Mouse (Mus musculus) mouse trophoblast stem cell (cell line): ENCODE measurements at regions not wholly inside any gene's neighbourhood (a gene's known extent, or its start where the extent isn't known, plus 50 kb on each side); places are given as distances from the start of the nearest gene placed in this dataset.

Experiments used
- in situ Hi-C, 2 experiments: fragments of 300-500 bp; cut with MseI, MboI; formaldehyde crosslinking; loops; 2 replicates in 1 of 2; 3 replicates in 1 of 2; pipeline ENCODE4 v1.15.1; 2025

DNA sequence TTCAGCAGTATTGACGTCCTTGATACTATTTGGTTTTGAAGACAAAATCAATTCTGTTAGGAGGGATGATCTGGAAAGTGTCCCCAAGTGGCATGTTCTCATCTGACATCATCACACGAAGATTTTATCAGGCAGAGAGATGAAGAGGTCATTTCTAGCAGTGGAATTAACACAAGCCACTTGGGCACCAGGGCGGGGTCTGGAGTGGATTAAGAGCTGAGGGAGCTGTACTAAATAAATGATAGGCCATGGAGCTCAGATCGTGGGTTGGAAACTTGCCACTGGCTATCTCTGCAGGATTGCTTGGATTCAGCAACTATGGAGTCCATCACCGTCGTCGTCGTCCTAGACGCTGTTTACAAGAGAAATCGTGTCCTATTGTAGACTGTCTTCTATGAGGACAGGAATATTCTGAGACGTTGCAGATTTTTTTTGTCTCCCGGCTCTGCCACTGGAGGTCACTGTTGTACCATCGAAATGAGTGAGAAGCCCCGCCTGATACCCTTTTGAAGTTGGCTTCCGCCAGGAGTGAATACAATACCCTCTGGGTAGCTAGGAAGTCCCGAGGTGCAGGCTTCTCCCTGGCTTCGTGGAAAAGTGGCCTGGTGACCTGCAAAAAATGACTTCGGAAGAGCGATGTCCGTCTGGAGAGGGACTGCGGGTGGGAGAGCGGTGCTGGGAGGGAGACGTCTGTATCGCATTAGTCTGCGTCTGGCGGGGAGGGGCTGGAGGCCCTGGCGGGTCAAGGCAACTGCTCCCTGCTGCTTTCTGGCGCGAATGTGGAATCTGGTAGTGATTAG, 67.1 kb upstream of the Ubash3b start:
- in situ Hi-C loops: loop anchor here (5.0 to 10.0 kb wide), 4 partner anchors 166 to 724 kb away; no protein-coding TSS in a partner anchor

DNA sequence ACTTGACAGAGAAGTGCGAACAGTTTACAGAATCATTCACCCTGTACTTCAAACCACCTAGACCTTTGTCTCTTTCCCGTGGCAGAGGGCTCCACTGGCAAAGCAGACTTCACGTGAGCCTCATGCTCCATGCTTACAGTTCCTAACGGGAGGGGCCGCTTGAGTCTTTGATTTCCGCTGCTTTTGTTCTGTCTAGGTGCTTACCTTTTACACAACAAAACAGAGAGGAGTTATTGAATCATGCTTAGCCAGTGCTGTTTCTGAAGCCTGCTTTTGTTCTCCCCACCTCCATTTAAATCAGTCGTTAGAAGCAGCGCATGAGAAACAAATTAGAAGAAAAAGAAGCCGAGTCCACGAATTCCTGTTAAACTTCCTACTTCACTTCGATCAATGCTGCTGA, 61.9 kb upstream of the Ubash3b start:
- in situ Hi-C loops: loop anchor here in 1 of 2 experiments (10.0 kb wide), 2 partner anchors 171 to 231 kb away; no protein-coding TSS in a partner anchor

DNA sequence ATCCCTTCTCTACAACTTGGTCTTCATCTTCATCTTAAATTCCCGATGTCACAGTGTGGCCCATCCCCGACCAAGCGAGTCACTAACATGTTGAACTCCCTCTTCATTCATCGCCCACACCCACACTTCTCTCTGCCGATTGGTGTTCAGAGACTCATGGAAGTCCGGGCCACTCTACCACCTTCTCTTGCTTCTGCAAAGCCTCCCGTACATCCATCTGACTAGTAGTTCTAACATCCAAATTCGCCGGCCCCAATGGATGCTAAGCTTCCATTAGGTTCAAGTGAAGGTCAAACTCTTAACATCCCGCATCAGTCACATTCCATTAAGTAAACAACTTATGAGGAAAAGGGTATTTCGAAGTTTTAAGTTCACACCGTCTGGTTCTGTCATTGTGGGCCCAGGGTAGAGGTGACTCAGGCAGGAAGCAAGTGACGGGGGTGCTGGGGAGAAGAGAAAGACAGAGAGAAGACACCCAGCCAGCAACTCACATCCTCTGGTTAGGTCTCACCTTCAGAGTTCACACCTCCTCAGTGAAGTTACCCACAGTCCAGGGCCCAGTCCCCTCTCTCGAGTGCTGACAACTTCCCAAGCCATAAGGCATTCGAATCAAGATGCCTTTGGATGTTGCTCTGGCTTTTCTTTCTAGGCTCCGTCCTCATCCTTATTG, 61.0 kb upstream of the Ubash3b start:
- in situ Hi-C loops: loop anchor here in 1 of 2 experiments (10.0 kb wide), 2 partner anchors 172 to 232 kb away; no protein-coding TSS in a partner anchor

DNA sequence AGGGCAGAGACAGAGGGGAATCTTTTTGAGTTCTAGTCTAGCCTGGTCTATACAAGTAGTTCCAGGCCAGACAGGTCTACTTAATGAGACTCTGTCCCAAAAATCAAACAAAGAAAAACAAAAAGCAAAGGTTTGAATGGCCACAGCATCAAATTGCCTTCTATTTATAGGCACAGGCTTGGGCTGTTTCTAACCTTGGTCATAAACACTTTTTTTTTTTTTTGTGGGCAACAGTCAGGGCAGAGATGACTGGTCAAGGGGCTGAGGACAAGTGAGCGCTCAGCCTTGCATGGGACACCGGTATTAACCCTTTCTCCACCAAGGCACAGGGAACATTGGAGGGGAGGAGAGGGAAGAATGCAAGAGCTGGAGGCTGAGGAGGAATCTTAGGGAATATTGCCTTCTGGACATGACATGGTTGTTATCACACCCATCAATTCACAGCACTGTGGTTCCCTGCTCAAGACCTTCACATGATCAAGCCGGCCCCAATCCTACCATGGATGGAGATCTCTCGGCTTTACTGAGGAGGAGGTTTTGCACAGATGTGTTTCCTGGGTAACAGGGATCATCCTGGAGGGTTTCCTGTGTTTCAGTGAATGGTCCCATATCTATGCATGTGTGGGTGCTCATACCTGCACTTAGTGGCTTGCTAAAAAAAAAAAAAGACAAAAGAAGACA, 59.8 kb upstream of the Ubash3b start:
- in situ Hi-C loops: loop anchor here in 1 of 2 experiments (10.0 kb wide), 2 partner anchors 174 to 234 kb away; no protein-coding TSS in a partner anchor

DNA sequence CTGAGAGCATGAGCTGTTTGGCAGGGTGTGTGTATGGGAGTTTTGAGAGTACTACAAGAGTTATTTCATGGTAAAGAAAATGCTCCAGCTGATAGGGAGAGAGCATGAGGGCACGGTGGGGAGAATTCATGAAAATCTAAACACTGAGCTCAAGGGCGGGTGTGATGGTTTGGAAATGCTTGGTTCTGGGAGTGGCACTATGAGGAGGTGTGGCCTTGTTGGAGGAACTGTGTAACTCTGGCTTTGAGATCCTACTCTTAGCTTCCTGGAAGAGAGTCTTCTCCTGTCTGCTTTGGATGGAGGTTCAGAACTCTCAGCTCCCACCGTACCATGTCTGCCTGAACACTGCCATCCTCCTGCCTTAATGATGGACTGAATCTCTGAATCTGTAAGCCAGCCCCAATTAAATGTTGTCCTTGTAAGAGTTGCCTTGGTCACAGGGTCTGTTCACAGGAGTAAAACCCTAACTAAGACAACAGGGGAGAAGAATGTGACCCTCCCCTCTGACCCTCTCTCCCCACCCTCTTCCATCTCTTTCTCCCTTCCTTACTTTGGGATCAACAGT, 58.7 kb upstream of the Ubash3b start:
- in situ Hi-C loops: loop anchor here in 1 of 2 experiments (10.0 kb wide), 2 partner anchors 175 to 235 kb away; no protein-coding TSS in a partner anchor

DNA sequence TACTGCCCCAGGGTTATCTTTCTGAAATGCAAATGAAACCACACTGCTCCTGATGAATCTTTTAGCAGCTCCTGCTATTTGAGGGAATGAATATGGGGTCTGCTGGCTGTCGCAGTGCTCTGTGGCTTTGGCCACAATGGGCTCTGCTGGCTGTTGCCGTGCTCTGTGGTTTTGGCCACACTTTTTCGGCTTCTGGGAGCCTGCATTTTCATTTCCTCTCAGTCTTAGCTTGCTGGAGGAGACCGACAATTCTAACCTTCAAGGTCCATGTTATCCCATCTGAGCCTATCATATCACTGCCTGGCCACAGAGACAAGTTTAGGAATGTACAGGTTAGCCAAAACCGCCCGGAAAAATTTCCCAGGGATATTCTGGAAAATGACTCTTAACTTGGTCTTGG, 57.2 kb upstream of the Ubash3b start:
- in situ Hi-C loops: no loop called here

DNA sequence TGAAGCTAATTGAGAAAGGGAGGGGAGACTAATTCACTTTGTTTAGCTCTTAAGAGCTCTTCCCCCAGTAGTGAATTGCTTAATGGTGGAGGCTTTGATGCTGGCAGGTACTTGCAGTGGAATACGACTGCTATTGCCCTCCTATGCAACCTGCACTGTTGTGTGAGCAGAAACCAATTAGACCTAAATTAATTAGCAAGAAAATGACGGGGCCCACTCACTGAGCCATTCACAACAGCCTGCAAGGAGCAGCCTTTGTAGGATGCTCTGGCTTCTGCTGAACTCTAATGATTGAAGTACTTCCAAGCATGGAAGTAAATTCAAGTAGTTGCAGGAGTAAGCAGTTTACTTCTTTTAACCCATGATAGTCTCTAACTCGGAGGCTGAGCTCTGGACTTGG, 54.8 kb upstream of the Ubash3b start:
- in situ Hi-C loops: no loop called here

DNA sequence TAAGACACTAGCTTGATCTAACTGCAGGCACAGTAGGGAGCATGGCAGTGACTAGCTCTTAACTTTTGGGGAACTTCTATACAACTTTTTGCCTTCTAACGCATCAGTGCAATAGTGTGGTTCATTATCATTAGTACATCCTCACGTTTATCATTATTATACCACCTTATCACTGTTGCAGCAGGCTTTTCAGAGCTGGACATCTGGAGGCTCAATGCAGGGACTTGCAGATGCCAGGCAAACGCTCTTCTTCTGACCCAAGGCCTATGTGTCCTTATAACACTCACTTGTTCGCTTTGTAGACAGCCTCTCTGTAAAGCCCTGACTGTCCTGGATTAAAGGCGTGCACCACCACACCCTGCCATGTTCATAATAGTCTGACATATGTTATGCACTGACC, 53.5 kb upstream of the Ubash3b start:
- in situ Hi-C loops: no loop called here

DNA sequence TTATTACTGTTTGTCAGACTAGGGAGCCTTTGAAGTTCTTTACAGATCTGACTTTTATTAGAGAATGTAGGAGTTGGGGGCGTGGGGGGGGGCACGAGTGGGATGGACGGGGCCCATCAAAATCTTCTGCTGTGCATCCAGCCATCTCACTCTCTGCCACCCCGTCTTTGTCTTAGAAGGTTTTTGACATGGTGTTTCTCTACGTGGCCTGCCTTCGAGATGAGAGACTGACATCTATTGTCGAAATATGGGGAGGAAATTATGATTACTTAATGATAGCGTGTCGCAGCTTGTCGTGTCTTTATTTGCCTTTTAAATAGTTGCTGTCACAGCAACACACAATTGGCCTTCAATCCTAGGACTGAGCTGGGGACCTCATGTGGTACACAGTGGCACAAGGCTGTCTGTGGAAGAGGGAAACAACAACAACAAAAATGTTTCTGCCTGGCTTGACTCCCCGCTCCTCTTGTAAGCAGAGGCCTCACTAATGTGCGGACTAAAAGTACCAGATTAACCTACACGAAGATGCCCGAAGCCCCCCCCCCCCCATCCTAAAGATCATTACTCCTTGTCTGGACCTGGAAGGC, 51.5 kb upstream of the Ubash3b start:
- in situ Hi-C loops: no loop called here

DNA sequence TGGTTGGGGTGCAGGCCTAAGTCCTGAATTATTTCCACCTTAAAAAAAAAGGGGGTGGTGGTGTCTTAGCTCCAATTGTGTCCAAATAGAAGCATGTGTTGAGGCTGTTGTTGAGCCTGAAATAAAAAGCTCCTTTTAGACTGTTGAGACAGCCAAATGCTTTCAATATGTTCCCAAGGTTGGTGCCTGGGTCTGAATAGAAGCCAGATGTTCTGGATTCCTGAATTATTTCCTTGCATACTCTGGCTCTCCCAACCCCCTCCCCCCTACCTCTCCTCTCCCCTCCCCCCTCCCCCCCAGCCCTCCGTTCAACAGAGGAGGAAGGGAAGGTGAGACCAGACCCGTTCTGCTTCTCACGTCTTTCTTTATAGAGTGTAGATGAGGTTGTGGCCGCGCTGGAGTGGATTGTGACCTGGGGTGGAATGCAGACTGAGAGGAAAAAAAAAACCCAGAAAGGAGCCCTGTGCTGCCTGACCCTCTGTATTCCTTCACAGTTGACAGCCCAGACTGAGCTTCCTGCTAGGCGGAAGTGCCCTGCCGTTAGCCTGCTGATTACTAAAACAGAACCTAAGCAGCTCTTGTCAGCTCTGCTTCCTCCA, 50.9 kb upstream of the Ubash3b start:
- in situ Hi-C loops: no loop called here

DNA sequence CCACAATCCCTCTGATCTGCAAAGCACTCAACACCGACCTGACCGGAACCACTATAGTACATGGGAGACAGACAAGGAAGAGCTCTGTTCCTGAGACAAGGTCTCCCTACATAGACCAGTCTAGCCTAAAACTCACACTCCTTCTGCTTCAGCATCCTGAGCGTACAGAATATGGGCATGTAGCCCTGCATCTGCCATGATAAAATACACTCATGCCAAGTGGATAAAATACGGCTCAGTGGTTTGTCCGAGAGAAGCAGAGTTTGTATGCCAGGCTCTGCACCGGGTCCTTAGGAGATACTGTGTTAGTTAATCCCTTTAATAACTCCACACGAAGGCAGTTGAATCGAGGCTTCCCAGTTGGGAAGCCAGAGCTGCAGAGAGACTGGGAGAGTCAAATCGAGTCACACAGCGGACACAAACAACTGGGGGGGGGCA, 50.4 kb upstream of the Ubash3b start:
- in situ Hi-C loops: no loop called here
